ENCODE assay signal across 9 mouse cellular contexts in the genomic region with DNA sequence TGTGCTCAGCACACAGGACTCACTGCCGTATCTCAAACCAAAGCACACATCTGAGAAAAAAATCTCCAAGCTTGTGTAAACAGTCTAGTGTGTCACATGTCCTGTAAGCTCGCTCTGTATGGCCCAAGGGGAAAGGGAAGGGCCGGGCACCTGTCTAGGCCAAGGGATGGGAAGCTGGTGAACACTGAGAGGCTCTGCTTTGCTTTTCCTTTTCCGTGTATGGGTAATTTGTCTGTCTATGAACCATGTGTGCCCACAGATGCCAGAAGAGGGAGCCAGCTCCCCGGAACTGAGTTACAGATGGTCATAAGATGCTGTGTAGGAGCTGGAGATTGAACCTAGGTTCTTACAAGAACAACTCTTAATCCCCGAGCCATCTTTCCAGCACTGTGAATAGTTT. TPM values are rescaled to one million over a fixed set of nuclear protein-coding genes. Genes with fewer than 3 reads are reported as not detected.
DNase-seq lines count a peak whose midpoint lies in the region; ATAC-seq lines count a peak whose summit lies in the region.
"Had no signal": no experiment of that assay in that cellular context is flagged by ENCODE, and none has a peak within 500 bp of the region (broad histone marks: within the 10 kb centered on the region; RNA-seq: fewer than 3 reads in every experiment).

No protein-coding gene starts in this region.

- H3K27ac ChIP-seq in forebrain, embryonic 14.5 days (ENCODE audit: low read depth, low read length): no peak overlapping the region
- no peak overlapping the region for H3K27ac ChIP-seq in forebrain, embryonic 11.5 days (ENCODE audit: low read depth, low read length)
- H3K27ac ChIP-seq in liver, embryonic 16.5 days (ENCODE audit: low read length): no peak overlapping the region
- no peak overlapping the region for H3K27ac ChIP-seq in stomach, embryonic 14.5 days (ENCODE audit: low read length)
- no peak overlapping the region for H3K27ac ChIP-seq in forebrain, embryonic 10.5 days
- H3K27ac ChIP-seq: lung, embryonic 15.5 days had no signal

- no peak for ATAC-seq in forebrain, embryonic 14.5 days
- ATAC-seq in forebrain, embryonic 11.5 days (replicated peaks; ENCODE audit: low FRiP score): no peak
- ATAC-seq in granulocyte monocyte progenitor cell, adult 5-6 weeks (replicated peaks; ENCODE audit: poor library complexity, severe bottlenecking): 0 out of 2 replicates have a peak, but pooled peaks have one; percentile 47
- ATAC-seq in liver, embryonic 16.5 days (ENCODE audit: low read depth): peak; percentile 16
- ATAC-seq in stomach, embryonic 14.5 days (ENCODE audit: insufficient number of reproducible peaks, insufficient read depth, low FRiP score, low read depth): peak; percentile 93

- 77% methylated on average over 6 of the region's 6 CpGs for WGBS in forebrain, embryonic 14.5 days
- 80% methylated on average over 6 of the region's 6 CpGs for WGBS in forebrain, embryonic 11.5 days
- 65% methylated on average over 6 of the region's 6 CpGs for WGBS in liver, embryonic 16.5 days (ENCODE audit: insufficient replicate concordance)
- WGBS in stomach, embryonic 14.5 days: 56% methylated on average over 6 of the region's 6 CpGs
- WGBS in forebrain, embryonic 10.5 days: 77% methylated on average over 6 of the region's 6 CpGs

- peaks cover 91% of the 10 kb centered on the region for H3K36me3 ChIP-seq in forebrain, embryonic 14.5 days (ENCODE audit: control insufficient read depth, insufficient read depth, low read length)
- peaks cover 2% of the 10 kb centered on the region; the same call in 1 of the 2 replicates for H3K36me3 ChIP-seq in forebrain, embryonic 11.5 days (ENCODE audit: control insufficient read depth, insufficient read depth, low read length)
- peaks cover 71% of the 10 kb centered on the region for H3K36me3 ChIP-seq in liver, embryonic 16.5 days (ENCODE audit: control insufficient read depth, insufficient read depth)
- peaks cover 53% of the 10 kb centered on the region for H3K36me3 ChIP-seq in stomach, embryonic 14.5 days (ENCODE audit: control insufficient read depth, insufficient read depth, low read length)
- peaks cover 99% of the 10 kb centered on the region for H3K36me3 ChIP-seq in forebrain, embryonic 10.5 days (replicated peaks)

- no peaks in the 10 kb centered on the region for H3K9me3 ChIP-seq in forebrain, embryonic 14.5 days (replicated peaks; ENCODE audit: control insufficient read depth, low read length)
- H3K9me3 ChIP-seq in forebrain, embryonic 11.5 days (ENCODE audit: control insufficient read depth, low read length): no peaks in the 10 kb centered on the region
- no peaks in the 10 kb centered on the region for H3K9me3 ChIP-seq in liver, embryonic 16.5 days (replicated peaks; ENCODE audit: control insufficient read depth, low read length)
- no peaks in the 10 kb centered on the region for H3K9me3 ChIP-seq in stomach, embryonic 14.5 days (ENCODE audit: control insufficient read depth, low read depth, low read length)
- no peaks in the 10 kb centered on the region for H3K9me3 ChIP-seq in forebrain, embryonic 10.5 days
- H3K9me3 ChIP-seq: lung, embryonic 15.5 days had no signal

- H3K4me2 ChIP-seq in forebrain, embryonic 14.5 days (ENCODE audit: low read length): no peak overlapping the region
- no peak overlapping the region for H3K4me2 ChIP-seq in forebrain, embryonic 11.5 days (ENCODE audit: low read depth, low read length, severe bottlenecking)
- H3K4me2 ChIP-seq in liver, embryonic 16.5 days (ENCODE audit: low read depth, low read length): no peak overlapping the region
- no peak overlapping the region for H3K4me2 ChIP-seq in stomach, embryonic 14.5 days (replicated peaks; ENCODE audit: low read depth, low read length)
- H3K4me2 ChIP-seq: lung, embryonic 15.5 days had no signal

- H3K9ac ChIP-seq in forebrain, embryonic 14.5 days (ENCODE audit: low read length): no peak overlapping the region
- H3K9ac ChIP-seq in forebrain, embryonic 11.5 days (ENCODE audit: low read length): no peak overlapping the region
- no peak overlapping the region for H3K9ac ChIP-seq in liver, embryonic 16.5 days (ENCODE audit: low read depth, low read length)
- no peak overlapping the region for H3K9ac ChIP-seq in stomach, embryonic 14.5 days (replicated peaks; ENCODE audit: low read depth, low read length)
- H3K9ac ChIP-seq: lung, embryonic 15.5 days had no signal

- H3K4me3 ChIP-seq in forebrain, embryonic 14.5 days (ENCODE audit: low read depth, low read length): no peak overlapping the region
- H3K4me3 ChIP-seq in forebrain, embryonic 11.5 days (ENCODE audit: low read depth, low read length): no peak overlapping the region
- no peak overlapping the region for H3K4me3 ChIP-seq in liver, embryonic 16.5 days (ENCODE audit: low read depth, low read length)
- no peak overlapping the region for H3K4me3 ChIP-seq in stomach, embryonic 14.5 days (ENCODE audit: low read depth, low read length)
- H3K4me3 ChIP-seq in forebrain, embryonic 10.5 days: no peak overlapping the region
- H3K4me3 ChIP-seq: lung, embryonic 15.5 days had no signal

- DNase-seq in forebrain, embryonic 14.5 days (ENCODE audit: low spot score): peak; percentile 36
- no peak for DNase-seq in forebrain, embryonic 11.5 days (ENCODE audit: low spot score)
- DNase-seq in spleen, postnatal 36 days (ENCODE audit: low spot score in 2 of 2): peak; percentile 29 to 40
- DNase-seq in spleen, adult 12 weeks (ENCODE audit: low spot score): no peak
- no peak for DNase-seq in forebrain, embryonic 10.5 days (ENCODE audit: extremely low spot score, low spot score)

- no peaks in the 10 kb centered on the region for H3K27me3 ChIP-seq in forebrain, embryonic 14.5 days (replicated peaks; ENCODE audit: control insufficient read depth, insufficient read depth, low read length)
- no peaks in the 10 kb centered on the region for H3K27me3 ChIP-seq in forebrain, embryonic 11.5 days (ENCODE audit: control insufficient read depth, insufficient read depth, low read length)
- no peaks in the 10 kb centered on the region for H3K27me3 ChIP-seq in liver, embryonic 16.5 days (ENCODE audit: control insufficient read depth, insufficient read depth, low read depth, low read length)
- no peaks in the 10 kb centered on the region for H3K27me3 ChIP-seq in stomach, embryonic 14.5 days (ENCODE audit: control insufficient read depth, insufficient read depth, low read length)
- no peaks in the 10 kb centered on the region for H3K27me3 ChIP-seq in forebrain, embryonic 10.5 days (ENCODE audit: poor library complexity, severe bottlenecking)
- H3K27me3 ChIP-seq: lung, embryonic 15.5 days had no signal

- no peaks in the 10 kb centered on the region for H3K4me1 ChIP-seq in forebrain, embryonic 14.5 days (ENCODE audit: control insufficient read depth, insufficient read depth, low read length)
- H3K4me1 ChIP-seq in forebrain, embryonic 11.5 days (replicated peaks; ENCODE audit: control insufficient read depth, insufficient read depth, low read length): no peaks in the 10 kb centered on the region
- peaks cover 16% of the 10 kb centered on the region for H3K4me1 ChIP-seq in liver, embryonic 16.5 days (ENCODE audit: control insufficient read depth, low read depth, low read length)
- no peaks in the 10 kb centered on the region for H3K4me1 ChIP-seq in stomach, embryonic 14.5 days (ENCODE audit: control insufficient read depth, insufficient read depth, low read length)
- H3K4me1 ChIP-seq in forebrain, embryonic 10.5 days: no peaks in the 10 kb centered on the region
- H3K4me1 ChIP-seq: lung, embryonic 15.5 days had no signal

RNA-seq across cellular contexts. Expression of gene Usp39, which starts 18.7 kb away (rescaled TPM):
- 72.7 and 76.3 TPM in 2 replicates for polyA plus RNA-seq in forebrain, embryonic 14.5 days (2014; fragmentation: Nextera tagmentation; extraction: Ambion mirVana)
- polyA plus RNA-seq in forebrain, embryonic 11.5 days (2014; fragmentation: Nextera tagmentation; extraction: Ambion mirVana): 109 and 113 TPM in 2 replicates
- total RNA-seq in granulocyte monocyte progenitor cell, adult 5-6 weeks (2014; fragmentation: Nextera tagmentation): 37.8 and 71.8 TPM in 2 replicates
- 104 and 123 TPM in 2 replicates for total RNA-seq in granulocyte monocyte progenitor cell, adult 5-6 weeks (2017)
- 32.6 and 33.2 TPM in 2 replicates for polyA plus RNA-seq in liver, embryonic 16.5 days (2015; fragmentation: Nextera tagmentation; extraction: Ambion mirVana)
- polyA plus RNA-seq in stomach, embryonic 14.5 days (2014; fragmentation: Nextera tagmentation; extraction: Ambion mirVana): 52.3 and 52.5 TPM in 2 replicates
- 90.1 and 91.5 TPM in 2 replicates for polyA plus RNA-seq in forebrain, embryonic 10.5 days (2016; fragmentation: Nextera tagmentation; extraction: Ambion mirVana)

RNA-seq across cellular contexts. Expression of gene 0610030E20Rik, which starts 20.8 kb away (rescaled TPM):
- 12.0 and 17.9 TPM in 2 replicates for polyA plus RNA-seq in forebrain, embryonic 14.5 days (2014; fragmentation: Nextera tagmentation; extraction: Ambion mirVana)
- polyA plus RNA-seq in forebrain, embryonic 11.5 days (2014; fragmentation: Nextera tagmentation; extraction: Ambion mirVana): 21.4 and 21.5 TPM in 2 replicates
- 24.9 and 34.0 TPM in 2 replicates for total RNA-seq in granulocyte monocyte progenitor cell, adult 5-6 weeks (2014; fragmentation: Nextera tagmentation)
- total RNA-seq in granulocyte monocyte progenitor cell, adult 5-6 weeks (2017): 17.2 and 17.6 TPM in 2 replicates
- polyA plus RNA-seq in liver, embryonic 16.5 days (2015; fragmentation: Nextera tagmentation; extraction: Ambion mirVana): 11.8 and 14.1 TPM in 2 replicates
- polyA plus RNA-seq in stomach, embryonic 14.5 days (2014; fragmentation: Nextera tagmentation; extraction: Ambion mirVana): 33.9 and 34.3 TPM in 2 replicates
- polyA plus RNA-seq in forebrain, embryonic 10.5 days (2016; fragmentation: Nextera tagmentation; extraction: Ambion mirVana): 28.7 and 29.8 TPM in 2 replicates

RNA-seq across cellular contexts. Expression of gene Sftpb, which starts 21.9 kb away (rescaled TPM):
- polyA plus RNA-seq in forebrain, embryonic 14.5 days (2014; fragmentation: Nextera tagmentation; extraction: Ambion mirVana): not detected in 2 replicates
- polyA plus RNA-seq in forebrain, embryonic 11.5 days (2014; fragmentation: Nextera tagmentation; extraction: Ambion mirVana): not detected in 2 replicates
- not detected in 2 replicates for total RNA-seq in granulocyte monocyte progenitor cell, adult 5-6 weeks (2014; fragmentation: Nextera tagmentation)
- not detected in 2 replicates for total RNA-seq in granulocyte monocyte progenitor cell, adult 5-6 weeks (2017)
- polyA plus RNA-seq in liver, embryonic 16.5 days (2015; fragmentation: Nextera tagmentation; extraction: Ambion mirVana): not detected in 2 replicates
- polyA plus RNA-seq in stomach, embryonic 14.5 days (2014; fragmentation: Nextera tagmentation; extraction: Ambion mirVana): not detected in 2 replicates
- not detected in 2 replicates for polyA plus RNA-seq in forebrain, embryonic 10.5 days (2016; fragmentation: Nextera tagmentation; extraction: Ambion mirVana)

RNA-seq across cellular contexts. Expression of gene Tmem150a, which starts 29.0 kb away (rescaled TPM):
- polyA plus RNA-seq in forebrain, embryonic 14.5 days (2014; fragmentation: Nextera tagmentation; extraction: Ambion mirVana): 19.3 and 21.3 TPM in 2 replicates
- polyA plus RNA-seq in forebrain, embryonic 11.5 days (2014; fragmentation: Nextera tagmentation; extraction: Ambion mirVana): 4.2 and 4.6 TPM in 2 replicates
- 0.73 and 7.4 TPM in 2 replicates for total RNA-seq in granulocyte monocyte progenitor cell, adult 5-6 weeks (2014; fragmentation: Nextera tagmentation)
- 0.09 TPM in 1 of 2 replicates, not detected in the other for total RNA-seq in granulocyte monocyte progenitor cell, adult 5-6 weeks (2017)
- 54.4 and 59.7 TPM in 2 replicates for polyA plus RNA-seq in liver, embryonic 16.5 days (2015; fragmentation: Nextera tagmentation; extraction: Ambion mirVana)
- 13.8 and 15.3 TPM in 2 replicates for polyA plus RNA-seq in stomach, embryonic 14.5 days (2014; fragmentation: Nextera tagmentation; extraction: Ambion mirVana)
- polyA plus RNA-seq in forebrain, embryonic 10.5 days (2016; fragmentation: Nextera tagmentation; extraction: Ambion mirVana): 5.6 and 5.8 TPM in 2 replicates

RNA-seq across cellular contexts. Expression of gene Rnf181, which starts 40.5 kb away (rescaled TPM):
- 123 and 129 TPM in 2 replicates for polyA plus RNA-seq in forebrain, embryonic 14.5 days (2014; fragmentation: Nextera tagmentation; extraction: Ambion mirVana)
- 102 and 106 TPM in 2 replicates for polyA plus RNA-seq in forebrain, embryonic 11.5 days (2014; fragmentation: Nextera tagmentation; extraction: Ambion mirVana)
- total RNA-seq in granulocyte monocyte progenitor cell, adult 5-6 weeks (2014; fragmentation: Nextera tagmentation): 81.5 and 83.1 TPM in 2 replicates
- 48.6 and 54.3 TPM in 2 replicates for total RNA-seq in granulocyte monocyte progenitor cell, adult 5-6 weeks (2017)
- 86.5 and 91.9 TPM in 2 replicates for polyA plus RNA-seq in liver, embryonic 16.5 days (2015; fragmentation: Nextera tagmentation; extraction: Ambion mirVana)
- polyA plus RNA-seq in stomach, embryonic 14.5 days (2014; fragmentation: Nextera tagmentation; extraction: Ambion mirVana): 106 and 109 TPM in 2 replicates
- 108 and 111 TPM in 2 replicates for polyA plus RNA-seq in forebrain, embryonic 10.5 days (2016; fragmentation: Nextera tagmentation; extraction: Ambion mirVana)

Comparison
In these comparisons a context has a peak if more than half of its experiments do, and no peak if none do; other contexts are left out.
1. DNase-seq: peak in forebrain, embryonic 14.5 days (single experiment) and spleen, postnatal 36 days (2 of 2); none in forebrain, embryonic 11.5 days (single experiment), spleen, adult 12 weeks (single experiment) and forebrain, embryonic 10.5 days (single experiment).
2. ATAC-seq: peak in granulocyte monocyte progenitor cell, adult 5-6 weeks (single experiment), liver, embryonic 16.5 days (single experiment) and stomach, embryonic 14.5 days (single experiment); none in forebrain, embryonic 14.5 days (single experiment) and forebrain, embryonic 11.5 days (single experiment).